Mouse (Mus musculus) forebrain, embryonic 13.5 days (tissue): ENCODE measurements at regions not wholly inside any gene's neighbourhood (a gene's known extent, or its start where the extent isn't known, plus 50 kb on each side); places are given as distances from the start of the nearest gene placed in this dataset.

Experiments used
- ATAC-seq: fragments of 200-750 bp; cut with Nextera tagmentation; 2 replicates; pipeline ENCODE4 v1.8.0; 2017
- H3K27ac ChIP-seq: fragments of 300-500 bp; sonication (generic); 2 replicates; pipeline ENCODE4 v1.5.1; 2015; ENCODE audit warnings: inconsistent platforms, mild to moderate bottlenecking, moderate library complexity
- H3K27me3 ChIP-seq: fragments of 300-500 bp; sonication (generic); 2 replicates; pipeline ENCODE4 v1.6.1; 2015; ENCODE audit warnings: mild to moderate bottlenecking, inconsistent platforms
- H3K36me3 ChIP-seq: fragments of 300-500 bp; sonication (generic); 2 replicates; pipeline ENCODE4 v1.6.1; 2015; ENCODE audit warnings: mild to moderate bottlenecking, inconsistent platforms; ENCODE audit not compliant: poor library complexity, severe bottlenecking
- H3K4me1 ChIP-seq: fragments of 300-500 bp; sonication (generic); 2 replicates; pipeline ENCODE4 v1.6.1; 2015; ENCODE audit warnings: inconsistent platforms
- H3K4me2 ChIP-seq: fragments of 300-500 bp; sonication (generic); 2 replicates; pipeline ENCODE4 v1.6.1; 2015; ENCODE audit warnings: inconsistent platforms, mild to moderate bottlenecking, moderate library complexity
- H3K4me3 ChIP-seq: fragments of 300-500 bp; sonication (generic); 2 replicates; pipeline ENCODE4 v1.5.1; 2015; ENCODE audit warnings: mild to moderate bottlenecking, inconsistent platforms
- H3K9ac ChIP-seq: fragments of 300-500 bp; sonication (generic); 2 replicates; pipeline ENCODE4 v1.6.1; 2015; ENCODE audit warnings: mild to moderate bottlenecking, inconsistent platforms
- H3K9me3 ChIP-seq: fragments of 300-500 bp; sonication (generic); replicated peaks from 2 replicates; pipeline ENCODE4 v1.6.1; 2016; ENCODE audit warnings: inconsistent platforms
- WGBS: fragments of 180-500 bp; shearing (Covaris S2); methylation state at CpG from one replicate; pipeline ENCODE4 v1.1.7; 2015; 5-methylcytosine and 5-hydroxymethylcytosine counted together

- Histone ChIP-seq H3K4me3 (no peak overlapping the region), H3K27me3 (no peaks in the 10 kb centered on the region), H3K9ac (no peak overlapping the region), H3K9me3 (no peaks in the 10 kb centered on the region), H3K4me1 (no peaks in the 10 kb centered on the region), H3K4me2 (no peak overlapping the region), H3K36me3 (no peaks in the 10 kb centered on the region), H3K27ac (no peak overlapping the region)
- ATAC-seq = no peak
- 92% methylated on average over 4 of the region's 4 CpGs for WGBS
These were observed 85.3 kb upstream of the Serp2 start for GRCm38 (mm10) chr14:76641752-76642529.

GRCm38 (mm10) chr14:76633170-76633569, 76.5 kb upstream of the Serp2 start:
- no peaks in the 10 kb centered on the region for H3K9me3 ChIP-seq
- H3K4me2 ChIP-seq = no peak overlapping the region
- peaks cover 3% of the 10 kb centered on the region; the same call in 1 of the 2 replicates for H3K4me1 ChIP-seq
- no peak overlapping the region for H3K4me3 ChIP-seq
- no peaks in the 10 kb centered on the region for H3K36me3 ChIP-seq
- no peak overlapping the region for H3K27ac ChIP-seq
- H3K9ac ChIP-seq = no peak overlapping the region
- no peak for ATAC-seq
- H3K27me3 ChIP-seq = no peaks in the 10 kb centered on the region
- WGBS = 68% methylated on average over 6 of the region's 6 CpGs

- Histone ChIP-seq H3K27me3 (no peaks in the 10 kb centered on the region), H3K4me1 (peaks cover 5% of the 10 kb centered on the region; the same call in 1 of the 2 replicates), H3K4me3 (no peak overlapping the region), H3K9me3 (no peaks in the 10 kb centered on the region), H3K36me3 (no peaks in the 10 kb centered on the region), H3K4me2 (no peak overlapping the region), H3K9ac (no peak overlapping the region), H3K27ac (no peak overlapping the region)
- 75% methylated on average over 6 of the region's 6 CpGs for WGBS
- no peak for ATAC-seq
These were observed 76.1 kb upstream of the Serp2 start for GRCm38 (mm10) chr14:76632763-76633162.

- WGBS = 91% methylated on average over 6 of the region's 6 CpGs
- Histone ChIP-seq H3K27me3 (no peaks in the 10 kb centered on the region), H3K4me1 (peaks cover 5% of the 10 kb centered on the region; the same call in 1 of the 2 replicates), H3K4me3 (no peak overlapping the region), H3K27ac (no peak overlapping the region), H3K4me2 (no peak overlapping the region), H3K9me3 (no peaks in the 10 kb centered on the region), H3K36me3 (no peaks in the 10 kb centered on the region), H3K9ac (no peak overlapping the region)
- no peak; the same call in 1 of the 2 replicates for ATAC-seq
These were observed 75.1 kb upstream of the Serp2 start for GRCm38 (mm10) chr14:76631740-76632139.

GRCm38 (mm10) chr14:76631181-76631580, 74.5 kb upstream of the Serp2 start:
- H3K27ac ChIP-seq = no peak overlapping the region
- H3K4me3 ChIP-seq = no peak overlapping the region
- ATAC-seq = no peak
- H3K9me3 ChIP-seq = no peaks in the 10 kb centered on the region
- no peaks in the 10 kb centered on the region for H3K27me3 ChIP-seq
- no peak overlapping the region for H3K9ac ChIP-seq
- peaks cover 5% of the 10 kb centered on the region; the same call in 1 of the 2 replicates for H3K4me1 ChIP-seq
- H3K36me3 ChIP-seq = no peaks in the 10 kb centered on the region
- 86% methylated on average over 4 of the region's 4 CpGs for WGBS
- H3K4me2 ChIP-seq = no peak overlapping the region

GRCm38 (mm10) chr14:76629913-76630478, 73.3 kb upstream of the Serp2 start:
- ATAC-seq = no peak
- Histone ChIP-seq H3K4me3 (no peak overlapping the region), H3K27ac (no peak overlapping the region)

GRCm38 (mm10) chr14:76628182-76628892, 71.6 kb upstream of the Serp2 start:
- H3K4me2 ChIP-seq = no peak overlapping the region
- no peaks in the 10 kb centered on the region for H3K36me3 ChIP-seq
- 0 out of 2 replicates have a peak overlapping the region, but pooled peaks have one; percentile 1 for H3K27ac ChIP-seq
- no peak overlapping the region for H3K9ac ChIP-seq
- H3K4me1 ChIP-seq = peaks cover 22% of the 10 kb centered on the region
- peak; percentile 41; the same call in 1 of the 2 replicates for ATAC-seq
- H3K27me3 ChIP-seq = no peaks in the 10 kb centered on the region
- H3K4me3 ChIP-seq = no peak overlapping the region
- no peaks in the 10 kb centered on the region for H3K9me3 ChIP-seq
- WGBS = 76% methylated on average over 10 of the region's 10 CpGs

More at GRCm38 (mm10) chr14:76629913-76630478, 73.3 kb upstream of the Serp2 start:
- Histone ChIP-seq H3K27me3 (no peaks in the 10 kb centered on the region), H3K36me3 (no peaks in the 10 kb centered on the region), H3K9me3 (no peaks in the 10 kb centered on the region), H3K9ac (no peak overlapping the region), H3K4me2 (no peak overlapping the region), H3K4me1 (peaks cover 14% of the 10 kb centered on the region)
- 88% methylated on average over 11 of the region's 11 CpGs for WGBS

- H3K27ac ChIP-seq = peak overlapping the region; percentile 25
- no peak overlapping the region for H3K4me3 ChIP-seq
These were observed 69.1 kb upstream of the Serp2 start for GRCm38 (mm10) chr14:76625589-76626368.

GRCm38 (mm10) chr14:76624626-76625378, 68.1 kb upstream of the Serp2 start:
- 75% methylated on average over 7 of the region's 7 CpGs for WGBS
- 0 out of 2 replicates have a peak overlapping the region, but pooled peaks have one; percentile 25 for H3K27ac ChIP-seq
- no peak overlapping the region for H3K4me2 ChIP-seq
- H3K9me3 ChIP-seq = no peaks in the 10 kb centered on the region
- H3K4me3 ChIP-seq = no peak overlapping the region
- no peak for ATAC-seq
- no peak overlapping the region for H3K9ac ChIP-seq
- no peaks in the 10 kb centered on the region for H3K36me3 ChIP-seq
- no peaks in the 10 kb centered on the region for H3K27me3 ChIP-seq
- H3K4me1 ChIP-seq = peaks cover 37% of the 10 kb centered on the region

More at GRCm38 (mm10) chr14:76625589-76626368, 69.1 kb upstream of the Serp2 start:
- Histone ChIP-seq H3K27me3 (no peaks in the 10 kb centered on the region), H3K9me3 (no peaks in the 10 kb centered on the region), H3K36me3 (no peaks in the 10 kb centered on the region), H3K4me1 (peaks cover 37% of the 10 kb centered on the region), H3K4me2 (no peak overlapping the region), H3K9ac (no peak overlapping the region)
- ATAC-seq = peak; percentile 39; the same call in 1 of the 2 replicates
- WGBS = 60% methylated on average over 10 of the region's 10 CpGs

GRCm38 (mm10) chr14:76623371-76623988, 66.8 kb upstream of the Serp2 start:
- H3K9me3 ChIP-seq = no peaks in the 10 kb centered on the region

More at GRCm38 (mm10) chr14:76623371-76623988, 66.8 kb upstream of the Serp2 start:
- Histone ChIP-seq H3K4me2 (0 out of 2 replicates have a peak overlapping the region, but pooled peaks have one; percentile 24), H3K27me3 (no peaks in the 10 kb centered on the region), H3K36me3 (no peaks in the 10 kb centered on the region), H3K4me3 (no peak overlapping the region), H3K9ac (peak overlapping the region; percentile 13; the same call in 1 of the 2 replicates), H3K4me1 (peaks cover 45% of the 10 kb centered on the region), H3K27ac (peak overlapping the region; percentile 59)
- no peak; the same call in 1 of the 2 replicates for ATAC-seq
- 27% methylated on average over 10 of the region's 10 CpGs for WGBS
